Mouse (Mus musculus) liver (tissue): ENCODE measurements around the gene Clpp.

Experiments used
- DNase-seq: peaks from one replicate; pipeline ENCODE4 v3.0.0-alpha.2; 2020; ENCODE audit warnings: mixed read lengths

Gene Clpp

DNA sequence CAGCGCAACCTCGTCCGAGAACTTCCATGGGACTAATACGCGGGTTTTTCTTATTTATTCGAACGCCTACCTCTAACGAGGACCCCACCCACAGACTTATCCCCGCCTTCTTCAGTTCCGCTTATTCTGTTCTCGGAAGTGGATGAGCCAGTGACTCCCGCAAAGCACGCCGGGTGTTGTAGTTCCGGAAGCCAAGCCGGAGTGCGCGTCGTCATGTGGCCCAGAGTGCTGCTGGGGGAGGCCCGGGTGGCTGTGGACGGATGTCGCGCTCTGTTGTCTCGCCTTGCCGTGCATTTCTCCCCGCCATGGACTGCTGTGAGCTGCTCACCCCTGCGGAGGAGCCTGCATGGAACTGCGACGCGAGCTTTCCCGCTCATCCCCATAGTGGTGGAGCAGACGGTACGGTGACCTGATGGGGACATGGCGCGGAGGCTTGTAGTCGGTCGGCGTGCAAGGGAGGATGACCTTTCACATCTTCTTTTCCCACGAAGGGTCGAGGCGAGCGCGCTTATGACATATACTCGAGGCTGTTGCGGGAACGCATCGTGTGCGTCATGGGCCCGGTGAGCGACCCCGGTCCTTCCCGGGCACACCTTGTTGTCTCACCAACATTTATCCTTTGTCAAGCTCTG lies at the start of gene Clpp:
TSS of gene Clpp (plus strand) at position 191 of the 632 bp plus-strand sequence.
- peak; percentile 94 for DNase-seq

GRCm38 (mm10) chr17:56950915-56951314 lies 39.2 kb upstream of the Clpp start:
- DNase-seq, result peak; percentile 72

- no peak for DNase-seq
These were observed 37.5 kb upstream of the Clpp start for GRCm38 (mm10) chr17:56952639-56953038.

- no peak for DNase-seq
These were observed 35.2 kb upstream of the Clpp start for GRCm38 (mm10) chr17:56954871-56955270.

DNA sequence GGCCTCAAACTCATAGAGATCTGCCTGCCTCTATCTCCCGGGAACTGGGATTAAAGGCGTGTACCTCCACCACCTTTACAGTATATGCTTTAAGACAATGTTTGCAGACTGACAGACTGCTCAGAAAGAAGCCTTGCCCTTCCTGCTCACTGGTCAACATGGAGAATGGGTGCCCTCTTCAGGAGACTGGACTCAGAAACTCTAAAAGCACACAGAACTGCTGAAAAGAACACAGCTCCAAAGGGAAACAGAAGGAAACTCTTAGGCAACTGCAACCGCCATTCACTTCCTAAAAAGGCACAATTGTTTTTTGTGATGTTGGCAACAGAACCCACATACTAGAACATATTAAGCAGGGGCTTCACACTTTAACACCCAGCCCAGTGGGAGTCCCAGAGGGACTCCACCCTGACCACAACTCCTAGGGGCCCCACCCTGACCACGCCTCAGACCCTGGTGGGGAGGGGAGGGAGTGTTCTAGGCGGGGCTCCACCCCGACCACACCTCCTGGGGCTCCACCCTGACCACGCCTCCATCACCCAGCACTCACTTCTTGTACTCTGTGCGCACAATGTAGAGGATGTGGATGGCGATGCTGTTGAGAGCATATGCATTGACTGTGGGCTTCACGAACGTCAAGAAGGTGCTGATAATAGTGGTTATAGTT lies 32.2 kb upstream of the Clpp start:
- DNase-seq, result peak; percentile 86

- no peak for DNase-seq
These were observed 31.4 kb upstream of the Clpp start for GRCm38 (mm10) chr17:56958667-56959066.

DNA sequence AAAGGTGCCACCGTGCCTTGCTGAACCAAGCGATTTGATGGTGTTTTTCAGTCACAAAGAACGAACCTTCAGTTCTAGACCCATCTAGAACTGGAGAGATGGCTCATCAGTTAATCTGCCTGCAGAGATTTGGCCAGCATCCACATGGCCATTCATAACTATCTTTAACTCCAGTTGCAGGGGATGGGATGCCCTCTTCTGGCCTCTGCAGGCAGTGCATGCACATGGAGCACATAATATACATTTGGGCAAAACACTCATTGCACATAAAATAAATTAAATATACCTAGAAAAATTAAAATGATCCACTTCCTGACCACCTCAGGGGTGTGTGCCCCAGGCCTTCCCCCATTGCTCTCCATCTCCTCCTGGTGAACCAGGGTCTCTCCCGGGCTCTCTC lies 28.2 kb upstream of the Clpp start:
- DNase-seq, result no peak

- DNase-seq, result no peak
These were observed 27.3 kb upstream of the Clpp start for GRCm38 (mm10) chr17:56962642-56963405.

DNA sequence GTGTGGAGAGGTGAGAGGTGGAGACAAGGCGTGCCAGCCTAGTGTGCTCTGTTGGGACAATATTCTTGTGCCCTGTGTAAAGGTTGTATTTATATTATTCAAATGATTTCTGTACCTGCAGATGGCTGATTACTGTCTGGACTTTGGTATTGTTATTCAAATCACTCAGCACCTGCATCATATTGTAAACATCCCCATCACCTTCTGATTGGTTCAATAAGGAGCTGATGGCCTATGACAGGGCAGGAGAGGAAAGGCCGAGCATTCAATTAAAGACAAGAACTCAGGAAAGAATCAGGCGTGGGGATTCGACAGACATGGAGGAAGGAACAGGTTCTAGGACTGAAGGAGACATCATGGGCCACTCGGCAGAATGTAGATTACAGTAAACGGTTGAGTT lies 26.5 kb upstream of the Clpp start:
- no peak for DNase-seq

DNA sequence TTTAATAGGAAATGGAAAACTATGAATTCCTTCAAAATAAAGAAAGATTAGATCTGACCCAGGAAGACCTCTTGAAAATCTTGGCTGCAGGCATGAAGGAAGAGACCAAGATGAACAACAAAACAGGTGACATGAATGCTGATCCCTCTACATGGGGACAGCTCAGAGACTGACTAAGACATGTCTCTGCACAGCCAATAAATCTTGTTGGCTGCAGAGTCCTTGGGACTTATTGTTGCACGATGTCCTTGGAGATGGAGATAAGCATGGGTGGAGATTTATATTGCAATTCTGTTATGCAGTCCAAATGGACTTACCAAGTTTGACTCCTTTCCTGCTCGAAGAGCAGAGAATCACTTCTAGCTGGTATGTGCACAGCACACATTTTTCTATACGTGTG lies 20.8 kb upstream of the Clpp start:
- no peak for DNase-seq

GRCm38 (mm10) chr17:56970081-56970480 lies 20.0 kb upstream of the Clpp start:
- no peak for DNase-seq

DNA sequence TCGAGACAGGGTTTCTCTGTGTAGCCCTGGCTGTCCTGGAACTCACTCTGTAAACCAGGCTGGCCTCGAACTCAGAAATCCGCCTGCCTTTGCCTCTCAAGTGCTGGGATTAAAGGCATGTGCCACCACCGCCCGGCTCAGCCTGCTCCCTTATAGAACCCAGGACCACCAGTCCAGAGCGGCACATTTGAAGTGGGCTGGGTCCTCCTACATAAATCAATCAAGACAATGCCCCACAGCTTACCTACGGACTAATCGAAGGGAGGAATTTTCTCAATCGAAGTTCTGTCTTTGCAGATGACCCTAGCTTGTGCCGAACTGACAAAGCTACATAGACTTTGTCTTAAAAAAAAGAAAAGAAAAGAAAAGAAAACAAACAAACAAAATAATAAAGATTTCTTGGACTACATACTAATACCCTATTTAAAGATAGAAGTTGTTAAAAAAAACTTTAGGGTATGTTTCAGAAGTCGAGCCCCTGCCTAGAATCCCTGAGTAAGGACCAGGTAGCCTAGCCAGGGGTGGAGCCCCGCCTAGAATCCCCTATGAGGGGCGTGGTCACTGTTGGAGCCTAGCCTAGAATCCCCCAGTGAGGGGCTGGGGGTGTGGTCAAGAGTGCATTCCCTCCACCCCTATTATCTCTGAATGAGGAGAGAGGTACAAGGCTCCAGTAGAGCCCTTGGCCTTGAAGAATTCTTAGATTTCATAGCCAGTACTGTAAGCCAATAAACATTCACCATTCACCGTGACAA lies 16.0 kb upstream of the Clpp start:
- peak; percentile 33 for DNase-seq

DNA sequence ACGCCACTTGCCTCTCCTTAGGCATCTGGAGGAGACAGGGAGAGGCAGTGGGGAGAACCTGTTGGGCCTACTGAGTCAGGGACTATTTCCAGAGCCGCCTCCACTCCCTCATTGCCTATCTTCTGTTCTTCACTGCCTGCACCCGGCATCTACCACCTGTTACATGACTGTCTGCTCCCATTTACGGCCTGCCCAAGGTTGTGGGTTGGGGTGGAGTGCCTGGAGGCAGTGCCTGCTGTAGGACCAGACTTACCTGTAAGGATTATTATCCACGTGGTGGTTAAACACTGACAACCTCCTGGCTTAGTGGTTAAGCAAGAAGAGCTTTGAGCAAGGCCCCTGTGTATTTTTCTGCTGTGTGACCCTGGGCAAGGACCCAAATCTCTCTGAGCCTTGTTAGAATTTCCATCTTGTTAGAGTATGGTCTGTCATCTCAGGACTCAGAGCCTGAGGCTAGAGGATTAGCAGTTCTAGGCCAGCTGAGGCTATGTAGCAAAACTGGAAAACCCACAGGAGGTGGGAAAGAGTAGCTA lies 15.3 kb upstream of the Clpp start:
- no peak for DNase-seq

DNA sequence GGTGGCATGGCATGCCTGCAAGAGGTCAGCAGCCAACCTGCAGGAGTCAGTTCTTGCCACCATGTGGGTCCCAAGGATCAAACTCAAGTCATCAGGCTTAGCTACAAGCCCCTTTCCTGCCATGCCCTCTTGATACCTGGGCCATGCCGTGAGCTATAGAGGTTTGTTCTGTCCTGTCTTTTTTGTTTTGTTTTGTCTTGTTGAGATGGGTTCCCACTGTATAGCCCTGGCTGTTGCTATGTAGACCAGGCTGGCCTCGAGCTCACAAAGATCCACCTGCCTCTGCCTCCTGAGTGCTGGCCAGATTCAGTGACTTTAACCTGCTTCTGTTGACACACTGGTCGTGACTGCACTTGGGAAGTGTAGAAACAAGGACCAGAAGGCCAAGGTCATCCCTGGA lies 14.7 kb upstream of the Clpp start:
- DNase-seq, result no peak

DNA sequence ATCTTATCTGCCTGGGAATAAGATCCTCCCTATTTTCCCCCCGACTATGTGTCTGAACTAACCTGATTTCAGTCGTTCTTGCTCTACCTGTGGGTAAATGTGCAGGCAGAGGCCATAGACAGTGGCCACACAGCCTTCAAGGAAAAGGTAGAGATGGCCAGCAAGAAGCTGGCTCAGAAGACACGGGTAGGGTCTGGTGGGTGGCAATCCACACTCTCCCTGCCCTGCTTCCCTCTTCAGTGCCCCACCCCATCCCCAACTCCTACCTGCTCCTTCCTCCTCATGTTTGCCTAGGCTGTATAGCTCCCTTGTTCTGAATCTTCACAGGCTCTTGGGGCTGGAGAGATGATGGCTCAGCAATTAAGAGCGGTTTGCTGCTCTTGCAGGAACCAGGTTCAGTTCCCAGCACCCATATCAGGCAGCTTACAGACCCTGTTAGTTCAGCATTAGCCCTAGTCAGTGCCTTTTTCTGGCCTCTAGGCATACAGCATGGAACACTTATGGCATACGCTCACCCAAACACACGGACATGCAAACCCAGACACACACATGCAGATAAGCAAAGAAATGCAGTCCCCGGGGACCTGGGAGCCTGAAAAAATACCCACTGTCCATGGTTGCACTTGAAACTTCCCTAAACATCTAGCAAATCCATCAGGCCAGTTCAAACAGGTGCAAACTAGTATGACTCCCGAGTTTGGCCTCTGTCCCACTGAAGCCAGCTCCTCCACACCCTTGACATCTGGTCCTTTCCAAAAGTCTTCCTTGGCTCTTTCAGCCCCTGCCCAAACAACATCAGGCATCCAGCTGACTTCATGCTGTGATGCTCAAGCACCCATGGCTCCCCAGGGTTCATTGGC lies 13.3 kb upstream of the Clpp start:
- DNase-seq, result no peak

- DNase-seq, result no peak
These were observed 10.6 kb upstream of the Clpp start for GRCm38 (mm10) chr17:56979524-56979923.

DNA sequence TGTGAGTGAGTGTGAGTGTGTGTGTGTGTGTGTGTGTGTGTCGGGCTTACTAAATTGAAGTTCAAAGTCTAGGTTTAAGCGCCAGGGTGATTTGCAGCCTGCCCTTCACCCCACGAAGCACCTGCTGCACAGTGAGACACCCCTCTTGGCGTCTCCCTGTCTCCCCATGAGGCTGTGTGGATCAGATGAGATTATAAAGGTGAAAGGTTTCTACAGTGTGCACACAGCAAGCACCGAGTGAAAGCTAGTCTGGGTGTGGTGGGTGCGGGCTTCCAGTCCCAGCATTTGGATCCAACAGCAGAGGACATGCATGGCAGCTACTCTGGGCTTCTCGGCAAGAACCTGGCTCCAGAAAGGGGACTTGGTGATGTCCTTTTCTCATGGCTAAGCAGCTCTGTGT lies 9.1 kb upstream of the Clpp start:
- no peak for DNase-seq

DNA sequence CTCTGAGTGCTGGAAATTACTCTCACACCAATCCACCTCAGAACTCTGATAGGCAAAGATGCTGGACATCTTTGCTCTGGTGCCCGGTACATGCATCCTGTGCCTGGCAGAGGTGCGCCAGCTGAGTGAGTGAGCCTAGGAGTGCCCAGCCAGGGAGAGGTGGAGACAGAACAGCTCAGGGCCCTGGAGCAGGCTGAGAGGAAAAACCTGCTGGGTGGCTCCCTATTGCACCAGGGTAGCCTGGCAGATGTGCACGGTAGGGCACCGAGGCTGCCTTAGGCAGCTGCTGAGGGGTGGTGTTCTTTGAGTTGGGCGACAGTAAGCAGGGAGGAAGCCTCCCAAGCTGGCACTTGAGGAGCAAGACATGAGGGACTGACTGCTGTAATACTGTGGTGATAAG lies 8.1 kb upstream of the Clpp start, which contains the start of gene Acer1:
TSS of gene Acer1 (minus strand) at position 114 of the 400 bp plus-strand sequence.
- DNase-seq, result no peak

- DNase-seq, result no peak
These were observed 5.2 kb upstream of the Clpp start for GRCm38 (mm10) chr17:56984886-56985285.

DNA sequence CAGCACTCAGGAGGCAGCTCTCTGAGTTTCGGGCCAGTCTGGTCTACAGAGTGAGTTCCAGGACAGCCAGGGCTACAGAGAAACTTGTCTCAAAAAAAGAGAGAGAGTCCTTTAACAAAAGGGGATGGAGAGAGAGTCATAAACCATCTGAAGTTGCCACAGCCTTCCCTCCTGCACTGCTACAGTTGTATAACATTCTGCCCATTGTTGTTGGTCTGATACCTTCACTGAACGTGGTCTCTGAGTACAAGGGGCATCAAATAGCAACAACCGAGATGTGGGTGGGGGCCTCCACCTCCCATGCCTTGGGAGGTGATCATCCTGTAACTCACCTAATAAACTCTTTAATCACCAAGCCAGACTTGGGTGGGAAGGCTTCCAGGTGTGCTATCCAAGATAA lies 4.4 kb upstream of the Clpp start:
- no peak for DNase-seq

GRCm38 (mm10) chr17:56986105-56986805 lies 3.9 kb upstream of the Clpp start:
- DNase-seq, result no peak
